Mouse (Mus musculus): ENCODE measurements at regions not wholly inside any gene's neighbourhood (a gene's known extent, or its start where the extent isn't known, plus 50 kb on each side); places are given as distances from the start of the nearest gene placed in this dataset.

DNA sequence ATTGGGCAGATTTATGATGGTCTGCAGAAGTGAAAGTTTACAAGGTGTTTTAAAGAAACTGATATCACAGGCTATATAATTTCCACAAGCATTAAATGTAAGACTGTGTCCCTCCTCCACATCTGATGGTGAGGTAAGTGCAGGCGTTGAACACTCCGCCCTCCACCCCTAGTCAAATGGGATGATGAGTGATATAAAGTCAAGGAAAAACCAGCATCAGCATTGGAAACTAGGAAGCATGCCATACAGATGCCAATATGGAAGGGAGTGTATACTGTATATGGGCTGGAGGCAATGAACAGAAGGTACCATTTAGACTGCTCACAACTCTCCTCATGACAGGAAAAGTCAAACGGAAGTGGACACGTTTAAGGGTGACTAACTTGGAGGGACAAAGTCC is 468.5 kb upstream of the Gm26657 start:
- no peak for DNase-seq (ENCODE audit: low spot score in 2 of 2)

DNA sequence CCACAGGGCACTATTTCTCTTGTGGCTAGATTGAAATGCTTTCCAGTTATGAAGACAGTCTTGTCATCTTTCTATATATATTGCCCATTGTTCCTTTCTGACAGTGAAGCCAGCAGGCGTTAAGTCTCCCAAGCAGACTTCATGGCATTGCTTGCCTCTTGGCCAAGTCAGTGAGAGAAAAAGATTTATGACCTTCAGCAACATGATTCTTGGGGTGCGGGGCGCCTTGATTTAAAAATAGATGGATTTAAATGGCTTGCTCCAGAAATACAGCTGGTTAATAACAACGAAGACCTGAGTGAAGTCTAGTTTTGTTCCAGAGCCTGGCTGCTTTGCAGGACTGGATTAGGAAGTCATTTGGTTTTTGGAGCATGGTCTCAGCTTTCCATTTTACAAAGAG is 475.2 kb upstream of the Gm26657 start:
- no peak for DNase-seq (ENCODE audit: low spot score in 2 of 2)

DNA sequence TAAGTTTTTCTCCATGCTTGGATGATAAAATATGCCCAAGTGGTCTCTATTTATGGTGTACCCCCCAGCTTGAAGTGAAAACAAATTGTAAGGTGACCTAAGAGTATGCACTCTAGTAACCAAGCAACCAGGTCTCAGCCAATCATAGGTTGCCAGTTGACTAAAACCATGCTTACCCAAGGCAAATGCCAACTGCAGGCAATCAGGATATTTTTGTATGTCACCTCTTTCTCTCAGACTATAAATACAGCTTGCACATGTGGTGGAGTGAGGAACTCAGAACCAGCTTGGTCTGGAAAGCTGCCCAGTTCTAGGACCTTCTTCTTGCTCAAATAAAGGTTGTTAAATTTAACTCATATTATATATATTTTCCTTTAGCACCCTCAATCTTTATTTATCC is 476.0 kb upstream of the Gm26657 start:
- peak in 1 of 2 experiments; percentile 2 for DNase-seq (ENCODE audit: low spot score in 2 of 2)

DNA sequence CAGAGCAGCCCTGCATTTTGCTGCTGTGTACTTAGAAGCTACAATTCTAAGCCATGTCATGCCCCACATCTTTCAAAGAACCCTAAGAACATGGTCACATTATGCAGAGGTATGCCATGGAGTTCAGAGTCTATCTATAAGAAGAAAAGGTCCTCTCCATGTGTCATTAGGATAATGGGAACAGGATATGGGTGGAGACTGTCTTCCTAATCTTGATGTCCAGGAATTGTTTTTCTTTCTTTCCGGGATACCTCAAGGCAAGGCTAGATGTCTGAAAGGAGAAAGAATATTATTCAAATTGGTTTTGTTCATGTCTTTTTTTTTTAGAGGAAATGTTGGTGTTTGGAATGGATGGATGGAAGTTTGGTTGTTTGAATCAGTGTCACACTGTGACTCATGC is 477.3 kb upstream of the Gm26657 start:
- no peak for DNase-seq (ENCODE audit: low spot score in 2 of 2)

DNA sequence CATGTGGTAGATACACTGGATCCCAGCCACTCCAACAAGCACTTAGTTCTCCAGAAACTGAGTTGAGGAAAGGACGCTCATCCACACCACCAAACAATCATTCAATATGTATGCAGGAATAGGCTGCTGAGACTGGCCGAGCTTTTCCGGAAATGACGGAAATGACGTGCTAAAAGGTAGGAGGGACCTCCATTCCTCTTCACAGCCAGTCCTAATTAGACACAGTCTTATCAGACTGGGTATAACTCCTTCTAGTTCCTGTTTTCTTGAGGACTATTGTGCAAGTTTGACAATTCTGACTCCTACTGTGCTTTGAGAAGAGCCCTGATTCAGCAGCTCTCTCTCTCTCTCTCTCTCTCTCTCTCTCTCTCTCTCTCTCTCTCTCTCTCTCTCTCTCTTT is 477.9 kb upstream of the Gm26657 start:
- no peak for DNase-seq (ENCODE audit: low spot score in 2 of 2)

DNA sequence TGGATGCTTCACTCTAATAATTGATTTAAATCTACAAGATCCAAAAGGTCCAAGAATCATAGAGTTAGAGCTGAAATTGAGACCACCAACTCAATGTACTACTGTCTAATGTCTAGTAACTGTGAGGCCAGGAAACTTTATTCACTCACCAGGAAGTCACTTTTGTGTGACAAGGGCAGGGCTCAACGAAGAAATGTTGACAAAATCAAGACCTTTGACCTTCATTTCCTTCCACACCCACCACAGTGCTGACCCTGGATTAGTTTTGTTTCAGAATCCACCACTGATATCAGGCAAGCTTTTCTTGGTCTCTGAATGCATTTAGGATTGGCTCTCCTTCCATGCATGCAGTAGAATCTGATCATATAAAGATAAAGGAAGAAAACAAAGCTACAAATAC is 487.5 kb upstream of the Gm26657 start:
- no peak for DNase-seq (ENCODE audit: low spot score in 2 of 2)

DNA sequence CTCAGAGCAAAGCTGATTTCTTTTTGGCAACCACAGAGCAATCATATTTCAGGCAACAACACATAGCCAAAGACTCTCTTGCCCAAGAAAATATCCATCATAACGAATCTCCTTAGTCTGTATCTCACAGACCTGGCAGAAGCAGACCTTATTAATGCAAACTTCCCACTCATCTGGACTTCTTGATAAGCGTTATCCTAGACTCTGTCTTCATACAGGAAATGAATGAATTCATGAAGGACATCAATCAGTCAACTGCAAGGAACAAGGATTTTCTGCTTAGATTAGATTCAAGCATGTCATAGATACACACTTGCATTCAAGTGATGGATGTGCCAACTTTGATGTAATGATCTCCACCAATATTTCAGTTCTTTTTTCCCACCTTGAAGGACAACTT is 488.1 kb upstream of the Gm26657 start:
- DNase-seq (ENCODE audit: low spot score in 2 of 2) = no peak

DNA sequence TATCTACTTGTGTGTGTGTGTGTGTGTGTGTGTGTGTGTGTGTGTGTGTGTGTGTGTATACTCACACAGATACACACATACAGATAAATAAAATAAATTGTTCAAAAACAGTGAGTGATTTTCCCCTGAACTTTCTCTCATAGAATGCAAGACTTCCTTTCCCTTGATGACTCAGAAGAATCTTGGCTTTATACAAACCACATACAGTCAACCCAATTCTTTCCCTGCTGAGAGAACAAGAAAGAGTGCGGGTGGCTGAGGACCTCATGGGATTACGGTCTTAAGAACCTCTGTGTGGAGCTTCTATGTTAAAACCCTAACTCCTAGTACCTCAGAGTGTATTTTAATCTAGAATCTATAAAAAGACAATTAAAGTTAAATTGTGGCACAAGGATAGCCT is 489.3 kb upstream of the Gm26657 start:
- no peak for DNase-seq (ENCODE audit: low spot score in 2 of 2)

DNA sequence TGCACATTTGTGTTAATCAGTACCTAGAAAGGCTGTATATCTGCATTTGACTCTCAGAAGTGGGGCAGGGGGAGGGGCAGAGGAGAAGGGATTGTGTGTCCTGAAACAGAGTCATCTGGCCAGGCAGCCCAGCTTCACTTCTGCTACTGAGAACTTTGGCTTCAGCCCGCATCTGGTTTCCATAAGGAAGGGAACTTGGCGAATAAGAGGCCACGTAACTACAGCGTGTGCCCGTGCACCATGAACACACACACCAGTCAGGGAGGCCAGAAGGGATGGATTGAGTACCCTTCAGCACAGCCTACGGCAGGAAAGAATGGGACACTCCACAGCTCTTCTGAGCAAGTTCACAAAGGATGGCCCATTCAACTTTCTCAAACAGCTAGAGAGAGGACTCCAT is 496.0 kb upstream of the Gm26657 start:
- DNase-seq (ENCODE audit: low spot score in 2 of 2) = no peak

DNA sequence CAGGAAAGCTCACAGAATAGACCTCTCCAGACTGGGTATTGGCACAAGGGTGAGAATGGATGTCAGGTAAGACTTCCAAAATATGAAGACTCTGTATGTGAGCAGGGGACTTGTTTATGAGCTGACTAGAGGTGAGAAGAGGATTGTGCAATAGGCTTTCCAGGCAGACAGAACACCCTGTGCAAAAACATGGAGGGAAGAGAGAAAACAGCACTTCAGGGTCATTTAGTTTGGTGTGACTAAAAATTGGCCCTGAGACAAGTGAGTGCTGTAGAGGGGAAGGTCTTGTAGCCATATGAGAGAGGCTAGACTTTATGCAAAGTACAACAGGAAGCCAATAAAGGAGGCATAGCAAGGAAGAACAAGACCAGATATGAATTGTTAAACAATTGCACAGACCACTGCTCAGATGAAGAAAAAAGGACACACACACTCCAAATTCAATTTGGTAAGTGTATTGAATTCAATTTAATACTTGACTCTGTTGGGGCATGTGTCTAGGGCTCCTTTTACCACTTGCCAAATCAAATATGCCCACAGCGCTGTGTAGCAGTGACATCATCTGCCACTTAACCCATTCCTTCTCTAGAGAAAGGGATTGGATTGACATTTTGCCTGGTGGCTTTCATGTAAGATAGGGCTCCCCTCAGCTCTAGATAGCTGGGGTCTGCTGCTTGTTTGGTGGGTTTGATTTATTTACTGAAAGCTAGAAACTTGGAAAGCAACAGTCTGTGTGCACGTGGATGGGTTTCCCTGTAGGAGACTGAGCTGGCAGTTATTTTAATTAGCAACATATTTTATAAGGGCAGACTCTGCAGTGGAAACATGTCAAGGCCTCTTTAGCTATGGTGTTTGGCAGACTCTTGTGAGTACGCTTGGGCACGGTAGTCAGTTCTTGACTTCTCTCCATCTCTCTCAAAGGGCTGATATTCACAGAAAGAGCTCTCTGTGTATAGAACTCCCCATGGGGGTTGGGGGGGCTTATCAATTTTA is 501.1 kb upstream of the Gm26657 start:
- no peak for DNase-seq (ENCODE audit: low spot score in 2 of 2)

DNA sequence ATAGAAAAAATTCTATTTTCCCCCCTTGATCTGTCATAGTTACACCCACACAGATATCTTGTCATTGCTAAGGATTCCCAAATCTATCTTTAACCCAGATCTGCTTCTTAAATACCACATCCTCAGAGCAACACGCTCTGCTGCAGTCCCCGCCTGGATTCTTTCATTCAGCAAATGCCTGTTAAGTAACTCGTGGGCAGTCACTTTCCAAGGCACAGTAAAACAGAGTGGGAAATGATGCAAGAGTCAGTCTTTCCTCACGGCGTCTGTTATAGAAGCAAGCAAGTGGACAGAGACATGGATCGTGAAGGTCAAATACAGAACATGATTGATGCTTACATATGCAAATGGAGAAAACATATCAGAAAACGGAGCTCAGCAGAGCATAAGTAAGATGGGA is 508.5 kb upstream of the Gm26657 start:
- peak; percentile 4 to 20 for DNase-seq (ENCODE audit: low spot score in 2 of 2)

DNA sequence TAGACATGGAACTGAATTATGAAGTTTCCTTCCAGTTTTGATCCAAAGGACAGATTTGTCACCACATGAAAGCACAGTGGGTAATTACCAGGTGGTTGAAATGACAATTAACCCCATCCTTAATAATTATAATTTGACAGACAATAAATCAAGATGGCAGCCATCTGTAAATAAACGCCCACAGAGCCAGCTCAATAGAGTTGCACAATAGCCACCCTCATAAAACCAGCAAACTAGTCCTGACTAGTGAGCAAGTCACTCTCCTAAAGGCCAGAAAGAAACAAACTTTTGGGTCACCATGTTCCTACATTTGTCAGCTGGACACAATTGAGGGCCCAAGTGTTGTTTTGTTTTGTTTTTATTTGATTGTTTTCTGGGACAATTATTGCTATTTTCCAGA is 509.4 kb upstream of the Gm26657 start:
- no peak for DNase-seq (ENCODE audit: low spot score in 2 of 2)

DNA sequence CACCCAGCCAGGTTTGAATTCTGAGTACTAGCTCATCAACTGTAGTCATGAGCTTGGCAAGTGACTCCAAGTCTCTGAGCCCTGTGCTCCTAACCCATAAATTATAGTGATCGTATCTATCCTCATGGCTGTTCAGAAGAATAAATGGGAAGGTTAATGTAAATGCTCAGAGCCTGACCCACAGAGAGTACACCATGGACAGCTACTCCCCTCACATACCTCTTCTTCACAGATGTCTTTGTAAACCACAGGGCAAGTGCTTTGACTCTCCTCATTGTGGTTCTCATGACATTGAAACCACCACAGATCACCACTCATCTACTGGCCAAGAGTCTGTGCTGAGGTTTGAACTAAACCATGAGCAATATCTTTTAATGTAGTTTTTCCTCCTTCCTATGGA is 513.4 kb upstream of the Gm26657 start:
- DNase-seq (ENCODE audit: low spot score in 2 of 2) = no peak

DNA sequence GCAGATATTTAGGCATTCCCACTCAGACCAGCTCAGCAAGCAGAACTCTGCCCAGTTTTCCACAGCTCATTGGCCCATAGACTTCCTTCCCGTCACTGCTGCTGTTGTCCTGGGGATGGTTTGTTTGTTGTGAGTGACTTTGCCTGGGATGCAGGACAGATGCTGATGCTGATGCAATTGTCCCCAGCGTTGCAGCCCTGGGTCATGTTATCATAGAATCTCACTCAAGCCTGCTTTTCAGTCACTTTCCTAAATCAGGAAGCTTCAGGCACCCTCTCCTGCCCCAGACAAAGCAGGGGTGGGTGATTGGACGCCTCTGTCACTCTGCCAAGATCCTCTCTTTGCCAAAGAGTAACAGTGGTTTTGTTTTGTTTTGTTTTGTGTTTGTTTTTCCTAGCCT is 515.3 kb upstream of the Gm26657 start:
- DNase-seq (ENCODE audit: low spot score in 2 of 2) = no peak

DNA sequence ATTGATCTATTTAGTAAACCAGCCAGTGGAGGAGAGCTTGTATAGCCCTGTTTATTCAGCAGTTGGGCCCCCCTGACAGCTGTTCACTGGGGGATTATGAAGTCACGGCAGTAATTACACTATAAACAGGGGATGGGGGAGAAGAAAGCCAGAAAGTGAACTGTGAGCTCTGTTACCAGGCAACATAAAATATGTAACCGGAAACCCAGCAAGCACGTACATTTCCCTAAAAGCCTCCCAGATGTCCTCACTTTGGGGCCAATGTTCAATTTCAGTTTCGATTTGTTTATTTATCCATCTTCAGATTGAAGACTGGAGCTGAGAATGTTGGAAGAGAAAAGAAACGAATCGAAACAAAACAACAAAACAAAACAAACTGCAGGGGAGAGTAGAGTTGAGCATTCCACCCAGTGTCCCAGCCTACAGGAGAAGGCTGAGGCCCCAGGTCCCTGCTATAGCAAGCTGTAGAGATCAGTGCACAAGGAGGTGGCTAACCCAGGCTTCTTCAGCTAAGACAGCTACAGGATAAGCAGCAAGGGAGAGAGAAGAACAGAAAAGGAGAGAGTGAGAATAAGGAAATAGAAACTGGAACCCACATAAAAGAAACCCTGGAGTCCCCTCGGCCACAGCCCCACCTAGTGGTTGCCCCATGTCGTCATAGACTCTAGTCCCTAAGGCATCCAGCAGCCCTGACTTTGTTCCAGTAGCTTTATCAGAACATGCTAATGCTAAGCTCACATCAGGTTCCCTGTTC is 517.7 kb upstream of the Gm26657 start:
- peak; percentile 40 for DNase-seq (ENCODE audit: low spot score in 2 of 2)

DNA sequence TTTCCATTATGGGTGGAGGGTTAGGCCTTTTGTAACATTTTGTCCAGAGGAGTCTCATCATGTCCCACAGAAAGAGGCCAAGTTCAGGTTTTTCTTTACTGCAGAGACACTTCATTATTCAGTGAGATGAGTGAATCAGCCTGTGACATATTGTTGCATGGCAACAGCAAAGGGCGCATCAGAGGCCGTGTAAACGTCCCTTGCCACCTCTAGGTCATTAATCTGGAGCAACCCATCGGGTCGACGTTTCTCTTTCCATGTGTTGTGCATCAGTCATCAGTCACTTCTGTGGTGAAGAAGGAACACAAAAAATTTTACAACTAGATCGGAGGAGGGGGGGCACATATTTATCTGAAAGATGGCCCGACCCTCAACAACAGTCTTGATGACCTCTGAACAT is 519.3 kb upstream of the Gm26657 start:
- DNase-seq (ENCODE audit: low spot score in 2 of 2) = no peak

DNA sequence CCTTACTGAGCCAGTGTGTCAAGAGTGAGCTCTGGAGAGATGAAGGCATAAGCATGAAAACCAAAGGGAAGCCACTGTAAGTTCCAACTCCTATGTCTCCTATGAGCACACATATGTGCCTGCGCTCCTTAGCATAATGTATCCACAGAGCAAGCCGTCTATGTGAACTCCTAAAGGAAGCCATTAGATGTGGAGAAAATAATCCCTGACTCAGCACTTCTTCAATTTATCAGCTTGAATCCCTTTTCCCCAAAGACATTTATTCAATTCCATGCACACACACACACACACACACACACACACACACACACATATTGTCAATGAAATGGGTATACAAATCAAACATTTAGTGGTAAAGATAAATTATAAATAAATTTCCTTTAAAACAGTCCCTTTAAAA is 530.4 kb upstream of the Gm26657 start:
- DNase-seq (ENCODE audit: low spot score in 2 of 2) = no peak

DNA sequence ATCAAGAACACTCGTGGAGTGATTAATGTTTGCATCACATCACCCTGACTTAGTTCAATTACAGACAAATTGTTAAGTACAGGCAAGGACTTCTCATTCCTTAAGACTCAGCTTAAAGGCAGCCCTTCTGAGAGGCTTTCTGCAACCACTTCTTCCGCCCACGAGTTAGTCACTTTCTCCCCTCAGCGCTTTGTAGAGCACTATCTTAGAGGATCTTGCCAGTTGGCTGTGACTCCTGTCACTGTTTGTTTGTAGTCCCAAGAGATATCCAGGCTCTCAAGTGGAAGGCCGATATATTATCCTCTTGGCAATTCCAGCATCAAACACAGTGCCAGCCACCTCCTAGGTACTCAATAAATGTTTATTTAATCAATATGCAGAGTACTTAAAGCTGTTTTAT is 532.1 kb upstream of the Gm26657 start:
- no peak for DNase-seq (ENCODE audit: low spot score in 2 of 2)

DNA sequence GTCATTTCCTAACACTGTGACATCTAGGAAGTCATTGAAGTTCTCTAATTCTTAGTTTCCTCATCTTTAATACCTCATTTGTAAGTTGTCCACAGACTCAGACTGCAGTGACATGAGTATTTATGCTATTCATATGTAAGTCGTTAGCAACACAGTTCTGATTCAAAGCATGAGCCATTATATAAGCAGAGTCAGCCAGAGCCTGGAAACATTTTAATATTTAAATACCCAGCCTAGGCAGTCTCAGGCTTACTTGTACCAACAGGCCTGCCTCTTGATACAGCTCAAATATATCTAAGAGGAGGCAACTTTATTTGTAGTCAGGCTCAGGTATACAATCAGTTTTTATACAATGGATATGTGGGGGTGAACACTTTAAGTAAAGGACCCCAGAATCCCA is 534.8 kb upstream of the Gm26657 start:
- no peak for DNase-seq (ENCODE audit: low spot score in 2 of 2)

DNA sequence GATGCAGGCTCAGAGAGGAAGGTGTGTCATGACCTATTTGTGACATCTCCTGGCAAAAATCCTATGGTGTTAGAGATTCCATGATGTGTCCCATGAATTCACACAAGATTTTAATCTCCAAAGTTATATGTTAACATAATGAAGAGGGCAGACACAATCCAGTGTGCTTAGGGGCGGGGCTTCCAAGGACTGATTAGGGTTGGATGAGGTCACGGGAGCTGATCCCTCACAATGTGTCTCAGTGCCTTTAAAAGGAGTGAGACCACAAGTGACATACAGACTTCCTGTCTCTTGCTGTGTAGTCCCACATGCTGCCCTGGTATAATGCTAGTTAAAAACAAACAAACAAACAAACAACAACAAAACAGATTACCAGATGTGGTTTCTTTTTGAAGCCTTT is 546.5 kb upstream of the Gm26657 start:
- no peak for DNase-seq (ENCODE audit: low spot score in 2 of 2)

DNA sequence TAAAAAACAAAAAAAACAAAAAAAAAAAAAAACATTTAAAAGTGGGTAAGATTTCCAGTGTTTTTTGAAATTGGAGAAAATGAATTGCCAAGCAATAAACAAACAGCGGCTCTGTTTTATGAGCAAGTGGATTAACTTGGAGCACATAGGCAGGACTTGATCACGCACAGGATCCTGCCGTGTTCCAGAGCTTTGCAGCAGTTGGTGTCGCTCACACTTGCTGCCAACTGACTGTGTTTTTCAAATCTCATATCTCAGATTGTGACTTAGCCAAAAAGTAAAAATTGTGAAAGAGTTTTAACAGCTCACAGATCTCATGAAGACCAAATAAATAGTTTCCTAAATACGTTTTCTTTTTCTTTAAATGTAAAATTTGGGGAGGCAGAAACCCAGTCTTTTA is 547.4 kb upstream of the Gm26657 start:
- no peak for DNase-seq (ENCODE audit: low spot score in 2 of 2)

DNA sequence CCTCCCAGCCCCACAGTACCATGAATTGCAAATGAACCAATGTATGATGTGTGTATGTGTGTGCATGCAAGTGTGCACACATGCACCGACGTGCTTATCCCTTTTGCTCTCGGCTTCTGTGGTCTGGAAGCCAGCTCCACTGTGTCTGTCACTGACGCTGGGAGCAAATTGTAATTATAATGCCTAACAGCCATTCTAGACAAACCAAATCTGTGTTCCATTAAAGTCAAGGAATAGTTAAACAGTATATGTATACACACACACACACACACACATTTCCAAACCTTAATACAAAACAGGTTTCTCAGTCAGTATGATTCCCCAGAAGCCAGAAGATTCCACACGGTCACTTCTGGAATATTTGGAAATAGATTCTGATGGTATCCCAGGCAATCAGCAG is 560.3 kb upstream of the Gm26657 start:
- no peak for DNase-seq (ENCODE audit: low spot score in 2 of 2)
